Mouse (Mus musculus): Measurements from ENCODE around the gene Ccdc17. TPM values are rescaled to one million over a fixed set of nuclear protein-coding genes. Genes with fewer than 3 reads are reported as not detected.
A peak's percentile ranks its signal among the peaks of the same experiment; 100 is the strongest.

Ccdc17 gene
- polyA plus RNA-seq, 1 experiment from 2014 or later: 5.9 TPM

GRCm38 (mm10) chr4:116595793-116596192 is 661 bp upstream of the Ccdc17 start:
- no peak for DNase-seq
- H3K9me3 ChIP-seq (ENCODE audit: control insufficient read depth, low read length): no peaks in the 10 kb centered on the region
- H3K27ac ChIP-seq (replicated peaks; ENCODE audit: low read depth, low read length): no peak overlapping the region
- H3K27me3 ChIP-seq (ENCODE audit: control insufficient read depth, insufficient read depth, low read length): no peaks in the 10 kb centered on the region
- H3K36me3 ChIP-seq (ENCODE audit: control insufficient read depth, insufficient read depth, low read length): peaks cover 50% of the 10 kb centered on the region
- no peak overlapping the region for H3K4me2 ChIP-seq (ENCODE audit: low read length)
- no peak overlapping the region for H3K4me3 ChIP-seq (replicated peaks; ENCODE audit: low read depth, low read length)
- no peak for ATAC-seq (ENCODE audit: low FRiP score, low TSS enrichment)
- H3K9ac ChIP-seq (replicated peaks; ENCODE audit: low read length): no peak overlapping the region
- peaks cover 14% of the 10 kb centered on the region for H3K4me1 ChIP-seq (ENCODE audit: control insufficient read depth, insufficient read depth, low read length)
- WGBS: 83% methylated on average over 8 of the region's 8 CpGs

DNA sequence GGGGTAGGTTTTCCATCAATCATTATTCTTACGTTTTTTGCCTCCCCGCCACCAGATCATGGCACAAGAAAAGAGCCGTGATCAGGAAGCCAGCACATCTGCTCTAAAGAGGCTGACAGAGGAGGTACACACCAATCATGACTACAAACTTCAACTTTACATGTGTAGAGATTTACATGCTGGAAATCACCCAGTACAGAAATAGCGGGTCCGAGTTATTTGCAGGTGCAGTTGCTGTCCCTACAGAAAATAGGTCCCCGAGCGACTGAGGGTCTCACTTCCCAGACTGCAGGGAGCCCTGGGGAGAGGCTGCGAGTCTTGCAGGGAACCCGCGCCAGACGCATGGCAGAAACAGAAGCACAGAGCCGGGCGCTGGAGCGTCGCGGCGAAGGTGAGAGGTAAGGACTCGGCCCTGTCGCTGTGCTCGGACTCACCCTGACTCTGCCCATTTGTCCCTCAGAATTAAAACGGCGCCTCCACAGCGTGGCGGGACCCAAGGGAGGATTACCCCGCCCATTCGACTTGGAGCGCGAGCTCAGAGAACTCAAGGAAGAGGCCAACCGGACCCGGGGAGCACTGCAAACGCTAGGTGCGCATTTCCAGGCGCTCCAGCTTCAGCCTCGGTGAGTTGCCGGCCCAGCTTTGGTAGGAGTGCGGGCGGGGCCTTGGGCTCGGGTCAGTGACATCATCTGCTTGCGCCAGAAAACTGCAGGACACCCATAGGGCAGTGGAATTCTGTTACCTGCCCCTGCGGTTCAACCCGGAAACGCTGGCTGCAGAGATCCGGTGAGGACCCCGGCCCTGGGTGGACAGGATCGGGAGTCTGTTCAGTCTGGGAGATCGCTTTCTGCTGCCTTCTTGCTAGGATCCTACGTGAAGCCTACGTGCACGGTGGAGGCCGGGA is 776 bp downstream of the Ccdc17 start:
- WGBS: under 1% methylated on average over 50 of the region's 50 CpGs
- H3K27ac ChIP-seq (replicated peaks; ENCODE audit: low read depth, low read length): peak overlapping the region; percentile 69
- no peaks in the 10 kb centered on the region for H3K27me3 ChIP-seq (ENCODE audit: control insufficient read depth, insufficient read depth, low read length)
- ATAC-seq (ENCODE audit: low FRiP score, low TSS enrichment) (peak; percentile 93), DNase-seq (peak; percentile 94)
- H3K4me2 ChIP-seq (ENCODE audit: low read length): peak overlapping the region; percentile 88
- peak overlapping the region; percentile 75 for H3K9ac ChIP-seq (replicated peaks; ENCODE audit: low read length)
- H3K4me3 ChIP-seq (replicated peaks; ENCODE audit: low read depth, low read length): peak overlapping the region; percentile 58
- peaks cover 50% of the 10 kb centered on the region for H3K36me3 ChIP-seq (ENCODE audit: control insufficient read depth, insufficient read depth, low read length)
- H3K9me3 ChIP-seq (ENCODE audit: control insufficient read depth, low read length): no peaks in the 10 kb centered on the region
- H3K4me1 ChIP-seq (ENCODE audit: control insufficient read depth, insufficient read depth, low read length): peaks cover 14% of the 10 kb centered on the region

DNA sequence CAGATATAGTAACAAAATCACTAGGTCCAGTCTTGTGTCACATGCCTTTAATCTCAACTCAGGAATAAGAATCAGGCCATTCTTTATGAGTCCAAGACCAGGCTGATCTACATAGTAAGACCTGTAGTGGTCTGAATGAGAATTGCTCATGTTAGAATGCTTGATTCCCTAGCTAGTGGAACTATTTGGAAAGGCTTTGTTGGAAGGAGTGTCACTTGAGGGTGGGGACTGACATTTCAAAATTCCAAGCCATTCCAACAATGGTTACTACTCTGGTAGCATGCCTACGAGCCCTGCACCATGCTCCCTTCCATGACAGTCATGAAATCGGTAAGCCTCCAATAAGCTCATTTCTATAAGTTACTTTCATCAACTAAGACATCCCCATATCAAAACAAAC is 16.2 kb downstream of the Ccdc17 start:
- 99% methylated on average over 2 of the region's 2 CpGs for WGBS
- Histone ChIP-seq H3K9ac (replicated peaks; ENCODE audit: low read length) (no peak overlapping the region), H3K4me1 (ENCODE audit: control insufficient read depth, insufficient read depth, low read length) (no peaks in the 10 kb centered on the region), H3K36me3 (ENCODE audit: control insufficient read depth, insufficient read depth, low read length) (peaks cover 77% of the 10 kb centered on the region), H3K9me3 (ENCODE audit: control insufficient read depth, low read length) (no peaks in the 10 kb centered on the region), H3K27ac (replicated peaks; ENCODE audit: low read depth, low read length) (no peak overlapping the region), H3K4me3 (replicated peaks; ENCODE audit: low read depth, low read length) (no peak overlapping the region), H3K4me2 (ENCODE audit: low read length) (no peak overlapping the region), H3K27me3 (ENCODE audit: control insufficient read depth, insufficient read depth, low read length) (no peaks in the 10 kb centered on the region)
- ATAC-seq (ENCODE audit: low FRiP score, low TSS enrichment) (no peak), DNase-seq (no peak)

GRCm38 (mm10) chr4:116615237-116615636 is 18.8 kb downstream of the Ccdc17 start:
- H3K4me3 ChIP-seq (replicated peaks; ENCODE audit: low read depth, low read length): no peak overlapping the region
- peaks cover 72% of the 10 kb centered on the region for H3K36me3 ChIP-seq (ENCODE audit: control insufficient read depth, insufficient read depth, low read length)

DNA sequence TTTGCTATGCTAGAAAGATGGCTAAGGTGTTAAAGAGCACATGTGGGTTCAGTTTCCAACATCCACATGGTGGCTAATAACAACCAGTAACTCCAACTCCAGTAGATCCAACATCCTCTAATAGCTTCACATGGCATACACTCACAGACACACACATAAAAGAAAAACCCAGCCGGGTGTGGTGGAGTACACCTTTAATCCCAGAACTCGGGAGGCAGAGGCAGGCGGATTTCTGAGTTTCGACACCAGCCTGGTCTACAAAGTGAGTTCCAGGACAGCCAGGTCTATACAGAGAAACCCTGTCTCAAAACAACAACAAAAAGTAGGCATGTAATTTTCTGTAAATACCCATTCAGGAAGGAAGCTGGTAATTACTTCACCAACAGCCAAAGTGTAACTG is 28.4 kb downstream of the Ccdc17 start:
- Histone ChIP-seq H3K9me3 (ENCODE audit: control insufficient read depth, low read length) (no peaks in the 10 kb centered on the region), H3K4me3 (replicated peaks; ENCODE audit: low read depth, low read length) (no peak overlapping the region), H3K4me2 (ENCODE audit: low read length) (peak overlapping the region; percentile 57; the same call in 1 of the 2 replicates), H3K9ac (replicated peaks; ENCODE audit: low read length) (no peak overlapping the region), H3K27me3 (ENCODE audit: control insufficient read depth, insufficient read depth, low read length) (no peaks in the 10 kb centered on the region), H3K27ac (replicated peaks; ENCODE audit: low read depth, low read length) (no peak overlapping the region), H3K4me1 (ENCODE audit: control insufficient read depth, insufficient read depth, low read length) (peaks cover 18% of the 10 kb centered on the region), H3K36me3 (ENCODE audit: control insufficient read depth, insufficient read depth, low read length) (peaks cover 19% of the 10 kb centered on the region)
- DNase-seq (no peak), ATAC-seq (ENCODE audit: low FRiP score, low TSS enrichment) (no peak)
- 96% methylated on average over 4 of the region's 4 CpGs for WGBS

More at GRCm38 (mm10) chr4:116615237-116615636, 18.8 kb downstream of the Ccdc17 start:
- DNase-seq (no peak), ATAC-seq (ENCODE audit: low FRiP score, low TSS enrichment) (no peak)
- 98% methylated on average over 2 of the region's 2 CpGs for WGBS
- no peak overlapping the region for H3K27ac ChIP-seq (replicated peaks; ENCODE audit: low read depth, low read length)
- H3K9me3 ChIP-seq (ENCODE audit: control insufficient read depth, low read length): no peaks in the 10 kb centered on the region
- no peaks in the 10 kb centered on the region for H3K4me1 ChIP-seq (ENCODE audit: control insufficient read depth, insufficient read depth, low read length)
- H3K4me2 ChIP-seq (ENCODE audit: low read length): no peak overlapping the region
- H3K9ac ChIP-seq (replicated peaks; ENCODE audit: low read length): no peak overlapping the region
- H3K27me3 ChIP-seq (ENCODE audit: control insufficient read depth, insufficient read depth, low read length): no peaks in the 10 kb centered on the region

GRCm38 (mm10) chr4:116626658-116627358 is 30.4 kb downstream of the Ccdc17 start:
- peaks cover 5% of the 10 kb centered on the region for H3K36me3 ChIP-seq (ENCODE audit: control insufficient read depth, insufficient read depth, low read length)
- H3K27me3 ChIP-seq (ENCODE audit: control insufficient read depth, insufficient read depth, low read length): no peaks in the 10 kb centered on the region
- H3K4me2 ChIP-seq (ENCODE audit: low read length): peak overlapping the region; percentile 57
- peaks cover 18% of the 10 kb centered on the region for H3K4me1 ChIP-seq (ENCODE audit: control insufficient read depth, insufficient read depth, low read length)
- peak overlapping the region; percentile 70 for H3K9ac ChIP-seq (replicated peaks; ENCODE audit: low read length)
- peak overlapping the region; percentile 100 for H3K4me3 ChIP-seq (replicated peaks; ENCODE audit: low read depth, low read length)
- H3K9me3 ChIP-seq (ENCODE audit: control insufficient read depth, low read length): no peaks in the 10 kb centered on the region
- under 1% methylated on average over 53 of the region's 53 CpGs for WGBS
- H3K27ac ChIP-seq (replicated peaks; ENCODE audit: low read depth, low read length): peak overlapping the region; percentile 94
- peak; percentile 95 for DNase-seq
- ATAC-seq (ENCODE audit: low FRiP score, low TSS enrichment): peak; percentile 82

- WGBS: 2% methylated on average over 13 of the region's 13 CpGs
- Histone ChIP-seq H3K9ac (replicated peaks; ENCODE audit: low read length) (peak overlapping the region; percentile 70), H3K4me1 (ENCODE audit: control insufficient read depth, insufficient read depth, low read length) (peaks cover 18% of the 10 kb centered on the region), H3K27me3 (ENCODE audit: control insufficient read depth, insufficient read depth, low read length) (no peaks in the 10 kb centered on the region), H3K4me3 (replicated peaks; ENCODE audit: low read depth, low read length) (peak overlapping the region; percentile 100), H3K36me3 (ENCODE audit: control insufficient read depth, insufficient read depth, low read length) (no peaks in the 10 kb centered on the region), H3K9me3 (ENCODE audit: control insufficient read depth, low read length) (no peaks in the 10 kb centered on the region), H3K27ac (replicated peaks; ENCODE audit: low read depth, low read length) (peak overlapping the region; percentile 94), H3K4me2 (ENCODE audit: low read length) (peak overlapping the region; percentile 57)
- ATAC-seq (ENCODE audit: low FRiP score, low TSS enrichment) (peak; percentile 92), DNase-seq (peak; percentile 95)
Measured at GRCm38 (mm10) chr4:116627359-116627716, 30.9 kb downstream of the Ccdc17 start.

DNA sequence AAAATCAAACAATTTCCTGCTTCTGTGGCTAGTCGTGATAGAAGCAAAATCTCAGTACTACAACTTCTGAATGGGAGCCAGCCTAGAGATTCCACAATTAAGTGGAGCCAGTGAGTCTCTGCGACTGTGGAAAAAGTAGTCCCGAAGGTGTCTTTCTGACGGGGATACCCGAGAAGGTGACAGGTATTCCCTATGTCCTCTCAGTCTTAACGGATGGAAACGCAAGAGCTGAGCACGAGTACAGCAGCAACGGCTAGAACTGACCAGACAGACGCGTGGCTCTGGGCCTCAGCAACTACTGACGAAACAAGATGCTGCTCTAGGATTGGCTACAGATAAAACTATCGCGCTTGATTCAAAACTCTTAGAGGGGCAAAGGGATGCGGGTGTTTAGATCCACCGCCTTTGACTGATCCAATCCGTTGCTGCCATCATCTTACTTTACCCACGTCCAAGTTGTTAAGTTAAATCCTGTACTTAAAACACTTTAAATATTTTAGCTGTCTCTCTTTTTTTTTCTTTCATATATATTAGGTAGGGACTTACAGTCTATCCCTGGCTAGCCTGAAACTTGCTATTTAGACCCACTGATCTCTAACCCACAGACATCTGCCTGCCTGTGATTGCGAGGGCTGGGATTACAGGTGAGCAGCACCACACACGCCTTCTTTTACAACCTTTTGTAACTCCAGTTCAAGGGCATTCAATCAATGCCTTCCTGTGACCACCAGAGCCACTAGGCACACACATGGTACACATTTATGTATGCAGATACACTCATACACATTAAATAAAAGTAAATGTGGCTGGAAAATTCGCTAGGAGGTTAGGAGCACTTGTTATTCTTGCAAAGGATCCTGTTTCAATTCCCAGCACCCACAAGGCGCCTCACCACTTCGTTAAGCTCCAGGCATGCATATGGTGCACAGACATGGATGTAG is 31.5 kb downstream of the Ccdc17 start, which contains the start of gene Nasp:
TSS of gene Nasp (minus strand) at position 220 of the 941 bp plus-strand sequence.
- ATAC-seq (ENCODE audit: low FRiP score, low TSS enrichment) (peak; percentile 84), DNase-seq (peak; percentile 92)
- H3K36me3 ChIP-seq (ENCODE audit: control insufficient read depth, insufficient read depth, low read length): no peaks in the 10 kb centered on the region
- H3K4me3 ChIP-seq (replicated peaks; ENCODE audit: low read depth, low read length): peak within 1 kb of the TSS; percentile 100
- no peaks in the 10 kb centered on the region for H3K9me3 ChIP-seq (ENCODE audit: control insufficient read depth, low read length)
- H3K4me1 ChIP-seq (ENCODE audit: control insufficient read depth, insufficient read depth, low read length): peaks cover 18% of the 10 kb centered on the region
- peak within 1 kb of the TSS; percentile 57 for H3K4me2 ChIP-seq (ENCODE audit: low read length)
- 8% methylated on average over 23 of the region's 23 CpGs for WGBS
- peak within 1 kb of the TSS; percentile 70 for H3K9ac ChIP-seq (replicated peaks; ENCODE audit: low read length)
- H3K27ac ChIP-seq (replicated peaks; ENCODE audit: low read depth, low read length): peak within 1 kb of the TSS; percentile 94
- no peaks in the 10 kb centered on the region for H3K27me3 ChIP-seq (ENCODE audit: control insufficient read depth, insufficient read depth, low read length)

All from midbrain, embryonic 14.5 days (tissue).